Mouse (Mus musculus) forebrain, postnatal 0 days (tissue): Measurements from ENCODE around the gene Abca12. TPM values are rescaled to one million over a fixed set of nuclear protein-coding genes. Genes with fewer than 3 reads are reported as not detected.

Experiments
- ATAC-seq: fragments of 200-750 bp; cut with Nextera tagmentation; 2 replicates; pipeline ENCODE4 v1.8.0; 2017; ENCODE audit warnings: mild to moderate bottlenecking, moderate library complexity
- DNase-seq: peaks from one replicate; pipeline ENCODE4 v3.0.0-alpha.2; 2015
- H3K27ac ChIP-seq: fragments of 300-500 bp; sonication (generic); 2 replicates; pipeline ENCODE4 v1.5.1; 2014; ENCODE audit warnings: low read depth, mild to moderate bottlenecking, antibody characterized with exemption, low read length, moderate library complexity, mixed read lengths
- H3K27me3 ChIP-seq: fragments of 300-500 bp; sonication (generic); 2 replicates; pipeline ENCODE4 v1.6.1; 2014; ENCODE audit warnings: mild to moderate bottlenecking, low read length, mixed read lengths; ENCODE audit not compliant: insufficient read depth
- H3K36me3 ChIP-seq: fragments of 300-500 bp; sonication (generic); 2 replicates; pipeline ENCODE4 v1.6.1; 2014; ENCODE audit warnings: mild to moderate bottlenecking, moderate library complexity; ENCODE audit not compliant: insufficient read depth
- H3K4me1 ChIP-seq: fragments of 300-500 bp; sonication (generic); 2 replicates; pipeline ENCODE4 v1.6.1; 2014; ENCODE audit warnings: antibody characterized with exemption; ENCODE audit not compliant: insufficient read depth
- H3K4me2 ChIP-seq: fragments of 300-500 bp; sonication (generic); 2 replicates; pipeline ENCODE4 v1.6.1; 2014; ENCODE audit warnings: low read depth, mild to moderate bottlenecking, moderate library complexity
- H3K4me3 ChIP-seq: fragments of 300-500 bp; sonication (generic); 2 replicates; pipeline ENCODE4 v1.5.1; 2014; ENCODE audit warnings: low read depth, low read length, mixed read lengths
- H3K9ac ChIP-seq: fragments of 300-500 bp; sonication (generic); 2 replicates; pipeline ENCODE4 v1.6.1; 2014; ENCODE audit warnings: mild to moderate bottlenecking
- H3K9me3 ChIP-seq: fragments of 300-500 bp; sonication (generic); 2 replicates; pipeline ENCODE4 v1.6.1; 2016; ENCODE audit warnings: low read length
- CTCF ChIP-seq: sonication (generic); IDR thresholded peaks from 2 replicates; pipeline ENCODE4 v1.5.1; 2016; ENCODE audit warnings: antibody characterized with exemption, control low read depth, low read depth
- WGBS: fragments of 180-500 bp; shearing (Covaris S2); extraction: QIAGEN DNeasy Blood & Tissue Kit; methylation state at CpG from one replicate; pipeline ENCODE4 v1.1.7; 2014; 5-methylcytosine and 5-hydroxymethylcytosine counted together
- polyA plus RNA-seq: library from polyadenylated mRNA; unstranded; fragments of >200 nt; fragmentation: Nextera tagmentation; extraction: Ambion mirVana; gene quantifications from 2 replicates; pipeline ENCODE4 v1.2.1, GENCODE M21; 2015
- total RNA-seq: library from RNA; depleted of rRNA; stranded (reverse); fragments of >200 nt; gene quantifications from 2 replicates; pipeline ENCODE4 v1.2.3, GENCODE M21; 2014

The Abca12 gene
- total and polyA plus RNA-seq, 2 experiments from 2014 or later = 0.02 to 0.14 TPM

GRCm38 (mm10) chr1:71373090-71373489 lies 41.6 kb downstream of the Abca12 start:
- no peak for TF ChIP-seq CTCF
- DNase-seq = no peak
- 93% methylated on average over 5 of the region's 5 CpGs for WGBS
- Histone ChIP-seq H3K36me3 (no peaks in the 10 kb centered on the region), H3K4me1 (no peaks in the 10 kb centered on the region), H3K27me3 (no peaks in the 10 kb centered on the region), H3K27ac (no peak overlapping the region), H3K4me2 (no peak overlapping the region), H3K9ac (no peak overlapping the region), H3K4me3 (no peak overlapping the region), H3K9me3 (no peaks in the 10 kb centered on the region)
- ATAC-seq = no peak

GRCm38 (mm10) chr1:71370266-71370665 lies 44.4 kb downstream of the Abca12 start:
- Histone ChIP-seq H3K4me3 (no peak overlapping the region), H3K27ac (no peak overlapping the region), H3K9me3 (no peaks in the 10 kb centered on the region), H3K9ac (no peak overlapping the region), H3K27me3 (no peaks in the 10 kb centered on the region), H3K4me2 (no peak overlapping the region), H3K4me1 (no peaks in the 10 kb centered on the region), H3K36me3 (no peaks in the 10 kb centered on the region)
- DNase-seq = no peak
- no peak for ATAC-seq
- no peak for TF ChIP-seq CTCF

GRCm38 (mm10) chr1:71367770-71368169 lies 46.9 kb downstream of the Abca12 start:
- WGBS = 26% methylated on average over 1 of the region's 1 CpGs
- peak; percentile 62; the same call in 1 of the 2 replicates for ATAC-seq
- H3K4me1 ChIP-seq = no peaks in the 10 kb centered on the region
- no peaks in the 10 kb centered on the region for H3K36me3 ChIP-seq
- no peak overlapping the region for H3K4me3 ChIP-seq
- TF ChIP-seq CTCF = no peak
- H3K27me3 ChIP-seq = no peaks in the 10 kb centered on the region
- DNase-seq = no peak
- no peak overlapping the region for H3K9ac ChIP-seq
- no peak overlapping the region for H3K4me2 ChIP-seq
- no peak overlapping the region for H3K27ac ChIP-seq
- H3K9me3 ChIP-seq = no peaks in the 10 kb centered on the region

GRCm38 (mm10) chr1:71342861-71343554 lies 71.7 kb downstream of the Abca12 start:
- no peak overlapping the region for H3K4me3 ChIP-seq
- no peak overlapping the region for H3K4me2 ChIP-seq
- 0 out of 2 replicates have a peak, but pooled peaks cover 3% of the 10 kb centered on the region for H3K4me1 ChIP-seq
- ATAC-seq (no peak), DNase-seq (no peak)
- TF ChIP-seq CTCF = no peak
- H3K9me3 ChIP-seq = no peaks in the 10 kb centered on the region
- H3K9ac ChIP-seq = no peak overlapping the region
- H3K36me3 ChIP-seq = no peaks in the 10 kb centered on the region
- no peak overlapping the region for H3K27ac ChIP-seq
- 16% methylated on average over 3 of the region's 3 CpGs for WGBS
- no peaks in the 10 kb centered on the region for H3K27me3 ChIP-seq

GRCm38 (mm10) chr1:71342261-71342594 lies 72.5 kb downstream of the Abca12 start:
- H3K27ac ChIP-seq = no peak overlapping the region
- H3K4me2 ChIP-seq = no peak overlapping the region
- no peak for TF ChIP-seq CTCF
- no peaks in the 10 kb centered on the region for H3K9me3 ChIP-seq
- DNase-seq = no peak
- H3K4me1 ChIP-seq = 0 out of 2 replicates have a peak, but pooled peaks cover 3% of the 10 kb centered on the region
- H3K4me3 ChIP-seq = no peak overlapping the region
- no peak overlapping the region for H3K9ac ChIP-seq
- WGBS = 17% methylated on average over 4 of the region's 4 CpGs
- no peaks in the 10 kb centered on the region for H3K27me3 ChIP-seq
- ATAC-seq = no peak
- no peaks in the 10 kb centered on the region for H3K36me3 ChIP-seq

- Histone ChIP-seq H3K36me3 (no peaks in the 10 kb centered on the region), H3K4me2 (no peak overlapping the region), H3K4me1 (0 out of 2 replicates have a peak, but pooled peaks cover 3% of the 10 kb centered on the region), H3K27ac (no peak overlapping the region), H3K9ac (no peak overlapping the region), H3K9me3 (no peaks in the 10 kb centered on the region), H3K27me3 (no peaks in the 10 kb centered on the region), H3K4me3 (no peak overlapping the region)
- ATAC-seq = peak; percentile 47; the same call in 1 of the 2 replicates
- DNase-seq = no peak
- 19% methylated on average over 7 of the region's 7 CpGs for whole genome bisulfite sequencing
- no peak for TF ChIP-seq CTCF
Measured at GRCm38 (mm10) chr1:71341370-71342260, 73.1 kb downstream of the Abca12 start.
